Mouse (Mus musculus): Measurements from ENCODE around the gene Snx9. TPM values are rescaled to one million over a fixed set of nuclear protein-coding genes. Genes with fewer than 3 reads are reported as not detected.
A peak's percentile ranks its signal among the peaks of the same experiment; 100 is the strongest.

Gene Snx9
- polyA plus RNA-seq, 1 experiment from 2014 or later = 91.4 TPM

- no peaks in the 10 kb centered on the region for H3K27me3 ChIP-seq (replicated peaks; ENCODE audit: control insufficient read depth, insufficient read depth, low read length)
- TF ChIP-seq CTCF (IDR thresholded peaks at IDR 0.05; ENCODE audit: low read depth) = 0 out of 2 replicates have a peak, but pooled peaks have one; percentile 9
- H3K27ac ChIP-seq (ENCODE audit: low read depth, low read length) = peak overlapping the region; percentile 11; the same call in 1 of the 2 replicates
- no peak overlapping the region for H3K4me3 ChIP-seq (ENCODE audit: low read depth, low read length)
- no peaks in the 10 kb centered on the region for H3K9me3 ChIP-seq (ENCODE audit: control insufficient read depth)
- H3K36me3 ChIP-seq (ENCODE audit: control insufficient read depth, insufficient read depth) = no peaks in the 10 kb centered on the region
- no peak overlapping the region for H3K4me2 ChIP-seq (replicated peaks; ENCODE audit: low read depth)
- no peak for ATAC-seq
- H3K9ac ChIP-seq (ENCODE audit: low read depth, low read length) = no peak overlapping the region; the same call in 1 of the 2 replicates
- WGBS = 52% methylated on average over 4 of the region's 4 CpGs
- H3K4me1 ChIP-seq (replicated peaks; ENCODE audit: control insufficient read depth, insufficient read depth, low read length) = no peaks in the 10 kb centered on the region
These were observed 4.2 kb downstream of the Snx9 start for GRCm38 (mm10) chr17:5845376-5845775.

GRCm38 (mm10) chr17:5846101-5846500 is 5.0 kb downstream of the Snx9 start:
- ATAC-seq = peak; percentile 11
- 27% methylated on average over 8 of the region's 8 CpGs for WGBS
- no peaks in the 10 kb centered on the region for H3K4me1 ChIP-seq (replicated peaks; ENCODE audit: control insufficient read depth, insufficient read depth, low read length)

GRCm38 (mm10) chr17:5848706-5849415 is 7.7 kb downstream of the Snx9 start:
- Histone ChIP-seq H3K4me2 (replicated peaks; ENCODE audit: low read depth) (peak overlapping the region; percentile 67), H3K27ac (ENCODE audit: low read depth, low read length) (peak overlapping the region; percentile 90), H3K4me3 (ENCODE audit: low read depth, low read length) (peak overlapping the region; percentile 25), H3K36me3 (ENCODE audit: control insufficient read depth, insufficient read depth) (0 out of 2 replicates have a peak, but pooled peaks cover 1% of the 10 kb centered on the region), H3K9me3 (ENCODE audit: control insufficient read depth) (no peaks in the 10 kb centered on the region), H3K9ac (ENCODE audit: low read depth, low read length) (peak overlapping the region; percentile 41), H3K27me3 (replicated peaks; ENCODE audit: control insufficient read depth, insufficient read depth, low read length) (no peaks in the 10 kb centered on the region), H3K4me1 (replicated peaks; ENCODE audit: control insufficient read depth, insufficient read depth, low read length) (no peaks in the 10 kb centered on the region)
- no peak for ATAC-seq
- 54% methylated on average over 10 of the region's 10 CpGs for WGBS
- TF ChIP-seq CTCF (IDR thresholded peaks at IDR 0.05; ENCODE audit: low read depth) = no peak

More at GRCm38 (mm10) chr17:5846101-5846500, 5.0 kb downstream of the Snx9 start:
- Histone ChIP-seq H3K36me3 (ENCODE audit: control insufficient read depth, insufficient read depth) (no peaks in the 10 kb centered on the region), H3K9ac (ENCODE audit: low read depth, low read length) (peak overlapping the region; percentile 26; the same call in 1 of the 2 replicates), H3K4me3 (ENCODE audit: low read depth, low read length) (no peak overlapping the region), H3K9me3 (ENCODE audit: control insufficient read depth) (no peaks in the 10 kb centered on the region), H3K27me3 (replicated peaks; ENCODE audit: control insufficient read depth, insufficient read depth, low read length) (no peaks in the 10 kb centered on the region), H3K4me2 (replicated peaks; ENCODE audit: low read depth) (0 out of 2 replicates have a peak overlapping the region, but pooled peaks have one; percentile 13), H3K27ac (ENCODE audit: low read depth, low read length) (peak overlapping the region; percentile 62)
- TF ChIP-seq CTCF (IDR thresholded peaks at IDR 0.05; ENCODE audit: low read depth) = no peak

- no peaks in the 10 kb centered on the region for H3K4me1 ChIP-seq (replicated peaks; ENCODE audit: control insufficient read depth, insufficient read depth, low read length)
- peak; percentile 8; the same call in 1 of the 2 replicates for TF ChIP-seq CTCF (IDR thresholded peaks at IDR 0.05; ENCODE audit: low read depth)
- H3K9me3 ChIP-seq (ENCODE audit: control insufficient read depth) = no peaks in the 10 kb centered on the region
- H3K27me3 ChIP-seq (replicated peaks; ENCODE audit: control insufficient read depth, insufficient read depth, low read length) = no peaks in the 10 kb centered on the region
- peak overlapping the region; percentile 90 for H3K27ac ChIP-seq (ENCODE audit: low read depth, low read length)
- ATAC-seq = peak; percentile 88
- H3K9ac ChIP-seq (ENCODE audit: low read depth, low read length) = peak overlapping the region; percentile 41
- peaks cover 7% of the 10 kb centered on the region; the same call in 1 of the 2 replicates for H3K36me3 ChIP-seq (ENCODE audit: control insufficient read depth, insufficient read depth)
- WGBS = under 1% methylated on average over 18 of the region's 18 CpGs
- peak overlapping the region; percentile 67 for H3K4me2 ChIP-seq (replicated peaks; ENCODE audit: low read depth)
- peak overlapping the region; percentile 25 for H3K4me3 ChIP-seq (ENCODE audit: low read depth, low read length)
These were observed 8.3 kb downstream of the Snx9 start for GRCm38 (mm10) chr17:5849421-5849910.

GRCm38 (mm10) chr17:5850031-5850430 is 8.9 kb downstream of the Snx9 start:
- Histone ChIP-seq H3K36me3 (ENCODE audit: control insufficient read depth, insufficient read depth) (peaks cover 10% of the 10 kb centered on the region; the same call in 1 of the 2 replicates), H3K4me3 (ENCODE audit: low read depth, low read length) (0 out of 2 replicates have a peak overlapping the region, but pooled peaks have one; percentile 25), H3K27ac (ENCODE audit: low read depth, low read length) (peak overlapping the region; percentile 90)

GRCm38 (mm10) chr17:5850476-5850875 is 9.3 kb downstream of the Snx9 start:
- H3K27ac ChIP-seq (ENCODE audit: low read depth, low read length) = no peak overlapping the region
- no peak overlapping the region for H3K4me2 ChIP-seq (replicated peaks; ENCODE audit: low read depth)
- no peak overlapping the region for H3K9ac ChIP-seq (ENCODE audit: low read depth, low read length)
- H3K36me3 ChIP-seq (ENCODE audit: control insufficient read depth, insufficient read depth) = peaks cover 10% of the 10 kb centered on the region; the same call in 1 of the 2 replicates
- no peaks in the 10 kb centered on the region for H3K9me3 ChIP-seq (ENCODE audit: control insufficient read depth)
- no peak for TF ChIP-seq CTCF (IDR thresholded peaks at IDR 0.05; ENCODE audit: low read depth)
- H3K4me1 ChIP-seq (replicated peaks; ENCODE audit: control insufficient read depth, insufficient read depth, low read length) = no peaks in the 10 kb centered on the region
- WGBS = 95% methylated on average over 3 of the region's 3 CpGs
- ATAC-seq = no peak
- H3K27me3 ChIP-seq (replicated peaks; ENCODE audit: control insufficient read depth, insufficient read depth, low read length) = no peaks in the 10 kb centered on the region
- no peak overlapping the region for H3K4me3 ChIP-seq (ENCODE audit: low read depth, low read length)

More at GRCm38 (mm10) chr17:5850031-5850430, 8.9 kb downstream of the Snx9 start:
- peak overlapping the region; percentile 67 for H3K4me2 ChIP-seq (replicated peaks; ENCODE audit: low read depth)
- no peak overlapping the region for H3K9ac ChIP-seq (ENCODE audit: low read depth, low read length)
- no peaks in the 10 kb centered on the region for H3K9me3 ChIP-seq (ENCODE audit: control insufficient read depth)
- ATAC-seq = no peak
- WGBS = 92% methylated on average over 3 of the region's 3 CpGs
- TF ChIP-seq CTCF (IDR thresholded peaks at IDR 0.05; ENCODE audit: low read depth) = no peak
- H3K27me3 ChIP-seq (replicated peaks; ENCODE audit: control insufficient read depth, insufficient read depth, low read length) = no peaks in the 10 kb centered on the region
- H3K4me1 ChIP-seq (replicated peaks; ENCODE audit: control insufficient read depth, insufficient read depth, low read length) = no peaks in the 10 kb centered on the region

All from intestine, postnatal 0 days (tissue).